Mouse (Mus musculus): ENCODE results near the gene Sbf2.

- no peak for TF ChIP-seq CTCF (IDR thresholded peaks at IDR 0.05; ENCODE audit: low read depth, low read length)
- TF ChIP-seq POLR2A (IDR thresholded peaks at IDR 0.05; ENCODE audit: borderline replicate concordance, low read depth, low read length): no peak
Measured at GRCm38 (mm10) chr7:110302886-110303285, 311.8 kb downstream of the Sbf2 start.
